Mouse (Mus musculus): ENCODE measurements around the gene Gm45753. TPM values are rescaled to one million over a fixed set of nuclear protein-coding genes. Genes with fewer than 3 reads are reported as not detected.

The Gm45753 gene
- polyA plus RNA-seq, 2 experiments, result not detected

DNA sequence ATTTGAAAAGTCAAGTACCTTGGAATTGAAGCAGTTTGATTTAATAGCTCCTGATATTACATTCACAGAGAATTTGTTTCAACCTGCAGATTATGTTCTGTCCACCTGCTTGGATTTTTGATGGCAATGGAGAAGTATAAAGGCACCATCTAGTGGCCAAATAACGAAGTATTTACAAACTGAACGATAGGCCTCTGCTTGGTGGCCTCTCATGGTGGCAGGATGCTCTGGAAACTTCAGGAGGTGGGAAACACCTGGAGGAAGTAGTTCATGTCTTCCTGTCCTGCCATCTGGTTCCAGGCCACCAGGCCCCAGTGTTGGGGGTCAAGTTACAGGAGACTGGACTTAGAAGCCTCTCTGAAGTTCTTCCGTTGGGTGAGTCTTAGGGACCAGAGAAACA lies 70.0 kb downstream of the Gm45753 start:
- WGBS, result 22% methylated on average over 3 of the region's 3 CpGs
- DNase-seq (ENCODE audit: low spot score), result peak; percentile 66
- Histone ChIP-seq H3K4me2 (replicated peaks; ENCODE audit: low read depth, low read length, severe bottlenecking) (no peak overlapping the region), H3K9ac (ENCODE audit: low read depth, low read length, severe bottlenecking) (no peak overlapping the region), H3K9me3 (ENCODE audit: control insufficient read depth, low read length) (no peaks in the 10 kb centered on the region), H3K4me1 (ENCODE audit: control insufficient read depth, insufficient read depth, low read length) (no peaks in the 10 kb centered on the region), H3K4me3 (replicated peaks; ENCODE audit: low read length) (no peak overlapping the region), H3K27me3 (ENCODE audit: control insufficient read depth, insufficient read depth, low read length) (no peaks in the 10 kb centered on the region), H3K27ac (replicated peaks; ENCODE audit: low read depth, low read length) (no peak overlapping the region), H3K36me3 (ENCODE audit: control insufficient read depth, insufficient read depth, low read length) (no peaks in the 10 kb centered on the region)
- TF ChIP-seq POLR2A (IDR thresholded peaks at IDR 0.05; ENCODE audit: borderline replicate concordance, extremely low read depth, insufficient read depth, insufficient read length), result no peak
- no peak for ATAC-seq (ENCODE audit: low FRiP score, low read depth)

DNA sequence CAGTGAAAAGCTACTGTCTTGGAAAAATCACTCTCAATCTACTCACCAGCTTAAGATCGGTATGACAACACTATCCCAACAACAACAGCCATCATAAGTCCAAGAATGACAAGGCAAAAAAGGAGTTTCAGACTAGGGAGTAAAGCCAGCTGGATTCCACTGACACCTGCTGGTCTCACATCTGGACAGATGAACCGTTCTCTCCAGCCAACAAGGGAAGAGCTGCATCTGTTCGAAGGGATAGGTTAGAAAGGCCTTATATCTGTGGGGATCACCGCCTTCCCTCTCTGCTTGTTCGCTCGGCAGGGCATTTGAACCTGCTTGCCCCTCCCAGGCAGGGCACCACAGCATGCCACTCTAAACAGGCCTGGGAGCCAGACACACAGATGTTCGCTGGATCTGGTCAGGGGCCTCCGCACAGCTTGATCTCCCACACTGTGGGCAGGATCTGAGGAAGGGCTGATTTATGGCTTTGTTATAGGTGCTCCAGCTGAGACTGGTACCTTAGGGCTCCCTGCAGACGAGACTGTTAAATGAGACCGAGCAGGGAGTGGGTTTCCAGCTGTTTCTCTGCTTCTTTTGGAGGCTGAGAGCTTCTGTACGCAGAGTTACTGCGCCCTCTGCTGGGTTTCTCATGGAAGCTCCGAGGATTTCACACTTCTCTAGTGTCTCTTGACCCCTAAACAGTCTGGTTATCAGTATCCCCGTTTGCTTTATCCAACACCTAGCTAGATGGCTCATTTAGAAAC lies 71.9 kb downstream of the Gm45753 start:
- WGBS, result 18% methylated on average over 14 of the region's 14 CpGs
- ATAC-seq (ENCODE audit: low FRiP score, low read depth) (peak; percentile 82), DNase-seq (ENCODE audit: low spot score) (peak; percentile 89)
- no peaks in the 10 kb centered on the region for H3K4me1 ChIP-seq (ENCODE audit: control insufficient read depth, insufficient read depth, low read length)
- no peak overlapping the region for H3K4me3 ChIP-seq (replicated peaks; ENCODE audit: low read length)
- H3K27me3 ChIP-seq (ENCODE audit: control insufficient read depth, insufficient read depth, low read length), result no peaks in the 10 kb centered on the region
- H3K27ac ChIP-seq (replicated peaks; ENCODE audit: low read depth, low read length), result no peak overlapping the region
- H3K9ac ChIP-seq (ENCODE audit: low read depth, low read length, severe bottlenecking), result no peak overlapping the region
- H3K36me3 ChIP-seq (ENCODE audit: control insufficient read depth, insufficient read depth, low read length), result no peaks in the 10 kb centered on the region
- no peaks in the 10 kb centered on the region for H3K9me3 ChIP-seq (ENCODE audit: control insufficient read depth, low read length)
- TF ChIP-seq POLR2A (IDR thresholded peaks at IDR 0.05; ENCODE audit: borderline replicate concordance, extremely low read depth, insufficient read depth, insufficient read length), result no peak
- peak overlapping the region; percentile 40; the same call in 1 of the 2 replicates for H3K4me2 ChIP-seq (replicated peaks; ENCODE audit: low read depth, low read length, severe bottlenecking)

DNA sequence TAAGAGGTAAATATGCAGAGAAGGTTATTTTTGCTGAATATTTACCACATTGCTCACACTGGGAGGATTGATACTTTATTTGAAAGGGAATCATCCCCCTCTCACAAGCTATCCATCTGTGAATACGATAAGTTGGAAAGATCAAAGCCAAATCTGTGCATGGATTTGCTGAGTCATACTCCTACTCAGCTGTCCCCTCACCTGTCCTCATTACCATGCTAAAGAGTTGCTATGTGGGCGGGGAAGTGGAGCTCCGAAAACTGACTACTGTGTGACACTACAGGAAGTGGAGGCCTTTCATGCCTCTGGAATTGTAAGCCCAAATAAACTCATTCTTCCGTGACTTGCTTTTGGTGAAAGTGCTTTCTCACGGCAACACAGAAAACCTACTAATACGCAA lies 73.0 kb downstream of the Gm45753 start:
- TF ChIP-seq POLR2A (IDR thresholded peaks at IDR 0.05; ENCODE audit: borderline replicate concordance, extremely low read depth, insufficient read depth, insufficient read length), result no peak
- 90% methylated on average over 6 of the region's 6 CpGs for WGBS
- H3K36me3 ChIP-seq (ENCODE audit: control insufficient read depth, insufficient read depth, low read length), result no peaks in the 10 kb centered on the region
- no peak overlapping the region for H3K9ac ChIP-seq (ENCODE audit: low read depth, low read length, severe bottlenecking)
- H3K4me3 ChIP-seq (replicated peaks; ENCODE audit: low read length), result no peak overlapping the region
- H3K27ac ChIP-seq (replicated peaks; ENCODE audit: low read depth, low read length), result no peak overlapping the region
- H3K27me3 ChIP-seq (ENCODE audit: control insufficient read depth, insufficient read depth, low read length), result no peaks in the 10 kb centered on the region
- ATAC-seq (ENCODE audit: low FRiP score, low read depth) (no peak), DNase-seq (ENCODE audit: low spot score) (no peak)
- H3K4me1 ChIP-seq (ENCODE audit: control insufficient read depth, insufficient read depth, low read length), result no peaks in the 10 kb centered on the region
- no peak overlapping the region for H3K4me2 ChIP-seq (replicated peaks; ENCODE audit: low read depth, low read length, severe bottlenecking)
- no peaks in the 10 kb centered on the region for H3K9me3 ChIP-seq (ENCODE audit: control insufficient read depth, low read length)

DNA sequence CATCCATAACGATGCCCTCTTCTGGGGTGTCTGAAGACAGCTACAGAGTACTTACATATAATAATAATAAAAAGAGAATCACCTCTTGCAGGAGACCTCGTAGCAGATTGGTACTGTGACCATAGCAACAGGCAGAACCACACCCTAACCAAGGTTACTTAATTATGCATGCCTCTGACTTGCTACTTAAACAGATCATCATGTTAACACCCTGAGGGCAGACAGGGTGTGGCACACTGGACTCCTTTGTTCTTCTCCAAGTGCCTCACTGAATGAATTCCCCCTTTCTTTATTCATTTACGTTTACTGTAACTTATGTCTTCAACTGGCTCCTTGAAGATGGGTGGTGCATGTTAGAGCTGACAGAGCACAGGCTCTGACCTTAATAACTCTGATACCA lies 75.0 kb downstream of the Gm45753 start:
- H3K4me2 ChIP-seq (replicated peaks; ENCODE audit: low read depth, low read length, severe bottlenecking), result no peak overlapping the region
- H3K4me3 ChIP-seq (replicated peaks; ENCODE audit: low read length), result no peak overlapping the region
- DNase-seq (ENCODE audit: low spot score), result no peak
- H3K27ac ChIP-seq (replicated peaks; ENCODE audit: low read depth, low read length), result no peak overlapping the region
- no peak for TF ChIP-seq POLR2A (IDR thresholded peaks at IDR 0.05; ENCODE audit: borderline replicate concordance, extremely low read depth, insufficient read depth, insufficient read length)
- no peaks in the 10 kb centered on the region for H3K36me3 ChIP-seq (ENCODE audit: control insufficient read depth, insufficient read depth, low read length)
- H3K4me1 ChIP-seq (ENCODE audit: control insufficient read depth, insufficient read depth, low read length), result no peaks in the 10 kb centered on the region
- ATAC-seq (ENCODE audit: low FRiP score, low read depth), result no peak
- no peak overlapping the region for H3K9ac ChIP-seq (ENCODE audit: low read depth, low read length, severe bottlenecking)
- H3K27me3 ChIP-seq (ENCODE audit: control insufficient read depth, insufficient read depth, low read length), result no peaks in the 10 kb centered on the region
- no peaks in the 10 kb centered on the region for H3K9me3 ChIP-seq (ENCODE audit: control insufficient read depth, low read length)
- 66% methylated on average over 3 of the region's 3 CpGs for WGBS

Other genes with a start within 250 kb of the Gm45753 start
- gene Mtnr1a, start 239.3 kb downstream of the Gm45753 start, polyA plus RNA-seq (2012; rRNA removed), result 0.26 and 0.36 TPM in 2 replicates
- 0.12 TPM in 1 of 2 replicates, not detected in the other for gene Mtnr1a, start 239.3 kb downstream of the Gm45753 start, polyA plus RNA-seq (2014; fragmentation: Nextera tagmentation; extraction: Ambion mirVana)
- 0.04 TPM in 1 of 2 replicates, not detected in the other for gene F11, start 46.4 kb downstream of the Gm45753 start, polyA plus RNA-seq (2012; rRNA removed)
- not detected in 2 replicates for gene F11, start 46.4 kb downstream of the Gm45753 start, polyA plus RNA-seq (2014; fragmentation: Nextera tagmentation; extraction: Ambion mirVana)
- 0.01 TPM in 2 replicates for gene Klkb1, start 13.6 kb downstream of the Gm45753 start, polyA plus RNA-seq (2012; rRNA removed)
- gene Klkb1, start 13.6 kb downstream of the Gm45753 start, polyA plus RNA-seq (2014; fragmentation: Nextera tagmentation; extraction: Ambion mirVana), result not detected in 2 replicates
- 1.1 and 1.4 TPM in 2 replicates for gene Cyp4v3, start 24.8 kb upstream of the Gm45753 start, polyA plus RNA-seq (2012; rRNA removed)
- 0.98 and 2.2 TPM in 2 replicates for gene Cyp4v3, start 24.8 kb upstream of the Gm45753 start, polyA plus RNA-seq (2014; fragmentation: Nextera tagmentation; extraction: Ambion mirVana)
- gene Fam149a, start 73.8 kb upstream of the Gm45753 start, polyA plus RNA-seq (2012; rRNA removed), result 11.8 and 12.9 TPM in 2 replicates
- 14.9 and 16.8 TPM in 2 replicates for gene Fam149a, start 73.8 kb upstream of the Gm45753 start, polyA plus RNA-seq (2014; fragmentation: Nextera tagmentation; extraction: Ambion mirVana)
- gene Tlr3, start 102.6 kb upstream of the Gm45753 start, polyA plus RNA-seq (2012; rRNA removed), result 0.81 and 1.4 TPM in 2 replicates
- gene Tlr3, start 102.6 kb upstream of the Gm45753 start, polyA plus RNA-seq (2014; fragmentation: Nextera tagmentation; extraction: Ambion mirVana), result 1.5 and 2.5 TPM in 2 replicates
- gene Sorbs2, start 199.3 kb upstream of the Gm45753 start, polyA plus RNA-seq (2012; rRNA removed), result 52.7 and 63.3 TPM in 2 replicates
- 54.1 and 60.6 TPM in 2 replicates for gene Sorbs2, start 199.3 kb upstream of the Gm45753 start, polyA plus RNA-seq (2014; fragmentation: Nextera tagmentation; extraction: Ambion mirVana)